20 mouse cellular contexts compared by ENCODE assay signal in the genomic region with DNA sequence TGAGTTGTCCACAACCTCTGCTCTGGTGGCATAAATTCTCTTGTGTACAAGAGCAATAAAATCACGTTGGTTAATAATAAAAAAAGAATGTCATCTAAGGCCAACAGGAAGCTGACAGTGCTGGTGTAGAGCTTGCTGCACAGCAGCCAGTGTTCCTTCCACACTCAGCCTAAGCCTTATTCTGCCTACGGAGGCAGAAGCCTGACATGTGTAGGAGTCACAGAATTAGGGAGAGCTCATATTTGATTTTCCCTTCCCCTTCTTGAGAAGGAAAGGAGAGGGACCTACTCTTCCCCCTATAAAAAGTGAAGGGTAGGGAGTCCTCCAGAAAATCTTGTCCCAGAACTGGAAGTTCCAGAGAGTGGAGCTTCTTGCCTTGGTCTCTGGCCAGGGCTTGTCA. TPM values are rescaled to one million over a fixed set of nuclear protein-coding genes. Genes with fewer than 3 reads are reported as not detected.
DNase-seq lines count a peak whose midpoint lies in the region; ATAC-seq lines count a peak whose summit lies in the region.
"Had no signal": no experiment of that assay in that cellular context is flagged by ENCODE, and none has a peak within 500 bp of the region (broad histone marks: within the 10 kb centered on the region; RNA-seq: fewer than 3 reads in every experiment).

No protein-coding gene starts in this region.

- WGBS in kidney, embryonic 15.5 days, result 44% methylated on average over 2 of the region's 2 CpGs
- WGBS in large intestine, adult 2 months, result 11% methylated on average over 2 of the region's 2 CpGs

- peaks cover 7% of the 10 kb centered on the region; the same call in 1 of the 2 replicates for H3K27me3 ChIP-seq in kidney, embryonic 15.5 days
- H3K27me3 ChIP-seq: forebrain, embryonic 15.5 days; hindbrain, embryonic 13.5 days; liver, embryonic 12.5 days had no signal

- H3K9me3 ChIP-seq in kidney, embryonic 15.5 days (replicated peaks), result no peaks in the 10 kb centered on the region
- H3K9me3 ChIP-seq: forebrain, embryonic 15.5 days; hindbrain, embryonic 13.5 days; liver, embryonic 12.5 days; midbrain, embryonic 10.5 days had no signal

- peaks cover 5% of the 10 kb centered on the region; the same call in 1 of the 2 replicates for H3K36me3 ChIP-seq in kidney, embryonic 15.5 days
- H3K36me3 ChIP-seq: forebrain, embryonic 15.5 days; liver, embryonic 12.5 days; midbrain, embryonic 10.5 days had no signal

- no peaks in the 10 kb centered on the region for H3K4me1 ChIP-seq in kidney, embryonic 15.5 days
- H3K4me1 ChIP-seq: forebrain, embryonic 15.5 days; hindbrain, embryonic 13.5 days; liver, embryonic 12.5 days; midbrain, embryonic 10.5 days had no signal

- no peak overlapping the region for H3K4me2 ChIP-seq in kidney, embryonic 15.5 days
- H3K4me2 ChIP-seq: forebrain, embryonic 15.5 days; hindbrain, embryonic 13.5 days; liver, embryonic 12.5 days; lung, embryonic 14.5 days had no signal

- no peak overlapping the region for H3K4me3 ChIP-seq in kidney, embryonic 15.5 days (replicated peaks)
- H3K4me3 ChIP-seq: forebrain, embryonic 15.5 days; hindbrain, embryonic 13.5 days; liver, embryonic 12.5 days; midbrain, embryonic 10.5 days had no signal

- no peak overlapping the region for H3K27ac ChIP-seq in kidney, embryonic 15.5 days
- H3K27ac ChIP-seq: forebrain, embryonic 15.5 days; hindbrain, embryonic 13.5 days; kidney, postnatal 0 days; liver, embryonic 12.5 days; midbrain, embryonic 10.5 days; stomach, postnatal 0 days had no signal

- no peak for ATAC-seq in kidney, embryonic 15.5 days (replicated peaks; ENCODE audit: low FRiP score)
- ATAC-seq in cerebellum, adult (ENCODE audit: insufficient number of reproducible peaks, low FRiP score, low TSS enrichment), result no peak
- ATAC-seq: forebrain, embryonic 15.5 days; liver, embryonic 12.5 days had no signal

- no peak overlapping the region for H3K9ac ChIP-seq in kidney, embryonic 15.5 days
- H3K9ac ChIP-seq: forebrain, embryonic 15.5 days; hindbrain, embryonic 13.5 days; liver, embryonic 12.5 days; lung, embryonic 14.5 days had no signal

- peak; percentile 6 for DNase-seq in gastrocnemius, adult 18-20 months (ENCODE audit: low spot score)
- DNase-seq in gastrocnemius, postnatal 25 days, result no peak
- DNase-seq in kidney, adult 9 months, result peak; percentile 1
- DNase-seq in adipocyte (ENCODE audit: low spot score), result peak; percentile 39
- DNase-seq in large intestine, adult 2 months (ENCODE audit: low read depth, low spot score), result peak; percentile 22
- DNase-seq: cerebellum, adult 11 months; cerebellum, postnatal 10 days; embryo, embryonic 11 days; lung, embryonic 14.5 days; lung, postnatal 36 days; right cerebral cortex, postnatal 25 days; thymus, postnatal 14 days had no signal

RNA-seq across cellular contexts. Expression of a gene that starts 57.6 kb away (rescaled TPM):
- under 1 TPM; 0.11 to 0.69 TPM for total RNA-seq in gastrocnemius, adult 18-20 months (2021)
- under 1 TPM; 0.46 to 0.92 TPM for total RNA-seq in gastrocnemius, postnatal 25 days (2021)
- polyA plus RNA-seq in kidney, embryonic 15.5 days (2015; fragmentation: Nextera tagmentation; extraction: Ambion mirVana), result 1.0 and 1.1 TPM in 2 replicates
- polyA plus RNA-seq in large intestine, adult 2 months (2012; rRNA removed), result 0.43 and 0.56 TPM in 2 replicates
